Mouse (Mus musculus) liver, embryonic 14.5 days (tissue): ENCODE data around the gene Zfp976.

Experiments used
- CTCF ChIP-seq: IDR thresholded peaks from 2 replicates; pipeline ENCODE4 v1.5.1; 2016; ENCODE audit warnings: antibody characterized with exemption, low read depth, control low read depth
- EP300 ChIP-seq: IDR thresholded peaks from 2 replicates; pipeline ENCODE4 v1.6.1; 2016; ENCODE audit warnings: antibody characterized with exemption, low read depth

- TF ChIP-seq CTCF (no peak), EP300 (no peak)
These were observed 63.9 kb downstream of the Zfp976 start, which contains the start of gene Gm21028 for GRCm38 (mm10) chr7:42578488-42578887.
